Mouse (Mus musculus): ENCODE results near the gene Tkt.

The Tkt gene

GRCm38 (mm10) chr14:30618746-30619275 lies 70.7 kb downstream of the Tkt start:
- no peak for DNase-seq (ENCODE audit: low spot score in 2 of 2)

DNA sequence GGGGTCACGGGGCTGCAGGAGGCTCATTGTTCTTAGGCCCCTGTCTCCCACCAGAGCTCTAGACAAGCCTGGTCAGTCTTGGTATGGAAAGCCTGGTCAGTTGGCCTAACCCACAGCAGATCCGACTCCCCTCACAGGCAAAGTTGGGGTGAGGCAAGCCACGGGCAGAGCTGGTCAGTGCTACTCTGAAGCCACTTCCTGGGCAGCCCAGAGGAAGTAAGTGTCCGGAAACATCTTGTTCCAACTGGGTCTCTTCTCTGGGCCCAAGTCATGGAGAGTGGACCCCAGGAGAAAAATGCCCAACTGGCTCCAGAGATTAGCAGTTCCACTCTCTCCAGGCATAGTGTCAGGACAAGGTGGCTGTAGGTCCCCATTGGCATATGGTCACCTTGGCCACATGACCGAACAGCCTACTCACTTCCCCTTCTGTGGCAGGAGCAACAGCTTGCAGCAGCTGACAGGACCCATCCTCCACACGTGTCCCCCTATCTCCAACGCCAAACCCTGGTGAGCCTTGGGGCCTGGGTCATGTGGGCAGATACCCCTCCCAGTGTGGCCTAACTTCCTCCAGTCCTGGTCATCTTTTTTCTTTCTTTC lies 71.9 kb downstream of the Tkt start:
- DNase-seq (ENCODE audit: low spot score in 2 of 2) = peak; percentile 38 to 45

- DNase-seq (ENCODE audit: low spot score in 2 of 2) = no peak
Measured at GRCm38 (mm10) chr14:30622130-30622529, 74.0 kb downstream of the Tkt start.

DNA sequence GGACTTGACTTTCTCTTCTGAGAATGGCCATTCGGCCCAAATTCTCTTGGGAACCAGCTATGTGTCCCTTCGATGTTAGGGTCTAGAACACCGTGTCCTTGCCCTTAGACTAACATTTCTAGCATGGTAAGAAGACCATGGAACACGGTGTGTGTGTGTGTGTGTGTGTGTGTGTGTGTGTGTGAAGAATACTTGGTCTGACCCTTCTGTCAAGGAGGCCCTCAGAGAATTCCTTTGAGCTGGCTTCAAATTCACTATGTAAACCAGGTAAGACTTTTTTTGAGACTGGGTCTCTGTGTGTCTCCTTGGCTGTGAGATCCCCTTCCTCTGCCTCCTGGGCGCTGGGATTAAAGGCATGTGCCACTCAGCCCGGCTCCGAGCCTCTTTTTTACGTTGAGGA lies 74.4 kb downstream of the Tkt start:
- no peak for DNase-seq (ENCODE audit: low spot score in 2 of 2)

Data from right cerebral cortex, postnatal 10 days (tissue).